Mouse (Mus musculus) neural tube, embryonic 12.5 days (tissue): Measurements from ENCODE around the gene Wnk2. TPM values are rescaled to one million over a fixed set of nuclear protein-coding genes. Genes with fewer than 3 reads are reported as not detected.

Source experiments
- polyA plus RNA-seq: library from polyadenylated mRNA; unstranded; fragments of >200 nt; fragmentation: Nextera tagmentation; extraction: Ambion mirVana; gene quantifications from 2 replicates; pipeline ENCODE4 v1.2.1, GENCODE M21; 2016

Wnk2 gene
- polyA plus RNA-seq, 1 experiment from 2014 or later: 17.2 TPM

Other genes with a start within 250 kb of the Wnk2 start
- 15.3 and 15.9 TPM in 2 replicates for gene Fam120a, start 180.0 kb downstream of the Wnk2 start, polyA plus RNA-seq
- gene Ninj1, start 39.5 kb upstream of the Wnk2 start, polyA plus RNA-seq: 18.5 and 21.0 TPM in 2 replicates
- 29.0 and 32.0 TPM in 2 replicates for gene Card19, start 68.0 kb upstream of the Wnk2 start, polyA plus RNA-seq
- 0.68 and 0.70 TPM in 2 replicates for gene Susd3, start 100.7 kb upstream of the Wnk2 start, polyA plus RNA-seq
- gene Fgd3, start 172.3 kb upstream of the Wnk2 start, polyA plus RNA-seq: 2.6 and 2.7 TPM in 2 replicates
- 44.5 and 49.9 TPM in 2 replicates for gene Bicd2, start 193.6 kb upstream of the Wnk2 start, polyA plus RNA-seq